9 mouse cellular contexts compared by ENCODE assay signal in the genomic region with DNA sequence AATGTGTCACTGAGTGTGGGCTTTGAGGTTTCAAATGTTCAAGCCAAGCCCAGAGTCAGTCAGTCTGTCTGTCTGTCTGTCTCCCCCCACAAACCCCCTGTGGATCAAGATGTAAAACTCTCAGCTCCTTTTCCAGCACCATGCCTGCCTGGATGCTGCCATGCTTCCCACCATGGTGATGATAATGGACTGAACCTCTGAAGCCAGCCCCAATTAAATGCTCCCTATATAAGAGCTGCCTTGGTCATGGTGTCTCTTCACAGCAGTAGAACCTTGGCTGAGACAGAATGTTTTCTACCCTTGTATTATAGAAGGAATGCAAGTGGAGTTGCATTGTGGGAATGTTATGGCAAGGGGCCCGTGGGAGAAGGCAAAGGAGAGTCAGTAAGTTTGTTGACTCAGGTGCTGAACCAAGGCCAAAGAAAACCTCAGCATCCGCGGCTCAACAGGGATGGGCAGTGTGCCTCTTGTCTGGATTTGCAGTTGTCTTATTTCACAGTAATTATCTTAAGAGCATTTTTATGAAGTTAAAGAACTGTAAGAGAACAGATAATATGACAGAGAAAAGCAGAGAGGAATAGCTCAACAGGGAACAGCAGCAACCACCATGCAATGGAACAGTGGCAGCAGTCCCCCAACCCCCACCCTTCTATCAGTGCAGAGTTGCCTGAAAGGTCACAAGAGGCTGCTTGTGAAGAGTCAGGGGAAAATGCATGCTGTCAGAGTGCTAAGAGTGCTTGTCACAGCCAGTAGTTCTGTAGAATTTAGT. TPM values are rescaled to one million over a fixed set of nuclear protein-coding genes. Genes with fewer than 3 reads are reported as not detected.
DNase-seq lines count a peak whose midpoint lies in the region; ATAC-seq lines count a peak whose summit lies in the region.
"Had no signal": no experiment of that assay in that cellular context is flagged by ENCODE, and none has a peak within 500 bp of the region (broad histone marks: within the 10 kb centered on the region; RNA-seq: fewer than 3 reads in every experiment).

No protein-coding gene starts in this region.

- peaks cover 24% of the 10 kb centered on the region for H3K4me1 ChIP-seq in embryonic facial prominence, embryonic 10.5 days

- WGBS in embryonic facial prominence, embryonic 10.5 days = 52% methylated on average over 3 of the region's 3 CpGs

- H3K36me3 ChIP-seq in embryonic facial prominence, embryonic 10.5 days (replicated peaks) = no peaks in the 10 kb centered on the region

- peak; percentile 64 to 70 for DNase-seq in heart, adult 18-20 months
- no peak for DNase-seq in heart, adult 8-10 months (ENCODE audit: low spot score)
- peak; percentile 95 for DNase-seq in 3T3-L1 (ENCODE audit: low read depth, low spot score)
- no peak for DNase-seq in embryonic facial prominence, embryonic 10.5 days (ENCODE audit: low spot score)
- DNase-seq in kidney, postnatal 14 days = peak; percentile 53
- DNase-seq in thymus, postnatal 10 days (ENCODE audit: low spot score in 2 of 2) = no peak
- DNase-seq in cerebellum, adult 9-11 months = no peak

- ATAC-seq in granulocyte monocyte progenitor cell, adult 5-6 weeks (replicated peaks; ENCODE audit: poor library complexity, severe bottlenecking) = no peak

- no peaks in the 10 kb centered on the region for H3K27me3 ChIP-seq in embryonic facial prominence, embryonic 10.5 days (replicated peaks; ENCODE audit: low read depth, poor library complexity, severe bottlenecking)

- H3K9me3 ChIP-seq in embryonic facial prominence, embryonic 10.5 days = no peaks in the 10 kb centered on the region
- H3K9me3 ChIP-seq: G1E had no signal

- H3K27ac ChIP-seq in embryonic facial prominence, embryonic 10.5 days (replicated peaks) = 0 out of 2 replicates have a peak overlapping the region, but pooled peaks have one; percentile 35

- H3K4me3 ChIP-seq in embryonic facial prominence, embryonic 10.5 days = no peak overlapping the region

RNA-seq across cellular contexts. Expression of gene Sesn1, which starts 56.5 kb away (rescaled TPM):
- total RNA-seq in heart, adult 18-20 months (2021) = 100 to 1,000 TPM; 135 to 156 TPM
- 100 to 1,000 TPM in 2 of 4 experiments, 10 to 100 TPM in 2; 87.8 to 136 (median 109) TPM for total RNA-seq in heart, adult 8-10 months (2022)
- polyA plus RNA-seq in embryonic facial prominence, embryonic 10.5 days (2016; fragmentation: Nextera tagmentation; extraction: Ambion mirVana) = 18.5 and 23.3 TPM in 2 replicates
- total RNA-seq in granulocyte monocyte progenitor cell, adult 5-6 weeks (2014; fragmentation: Nextera tagmentation) = 30.8 and 31.3 TPM in 2 replicates
- total RNA-seq in granulocyte monocyte progenitor cell, adult 5-6 weeks (2017) = 21.9 and 24.0 TPM in 2 replicates

RNA-seq across cellular contexts. Expression of gene Cep57l1, which starts 56.6 kb away (rescaled TPM):
- 1 to 10 TPM; 2.0 to 2.9 TPM for total RNA-seq in heart, adult 18-20 months (2021)
- 1 to 10 TPM; 2.1 to 4.3 (median 3.0) TPM for total RNA-seq in heart, adult 8-10 months (2022)
- 23.5 and 24.1 TPM in 2 replicates for polyA plus RNA-seq in embryonic facial prominence, embryonic 10.5 days (2016; fragmentation: Nextera tagmentation; extraction: Ambion mirVana)
- 36.0 and 47.6 TPM in 2 replicates for total RNA-seq in granulocyte monocyte progenitor cell, adult 5-6 weeks (2014; fragmentation: Nextera tagmentation)
- total RNA-seq in granulocyte monocyte progenitor cell, adult 5-6 weeks (2017) = 29.2 and 43.4 TPM in 2 replicates

Comparison
In these comparisons a context has a peak if more than half of its experiments do, and no peak if none do; other contexts are left out.
1. DNase-seq: peak in heart, adult 18-20 months (2 of 2), 3T3-L1 (single experiment) and kidney, postnatal 14 days (single experiment); none in heart, adult 8-10 months (single experiment), embryonic facial prominence, embryonic 10.5 days (single experiment), thymus, postnatal 10 days (0 of 2) and cerebellum, adult 9-11 months (single experiment).
2. RNA of gene Cep57l1, which starts 56.6 kb away (total RNA-seq): 29.2 to 47.6 TPM in granulocyte monocyte progenitor cell, adult 5-6 weeks; 2.1 to 4.3 TPM in heart, adult 8-10 months and 2.0 to 2.9 TPM in heart, adult 18-20 months; every median in the first group is over 4 times any median in the second.